Mouse (Mus musculus) bone marrow, adult 2 months (tissue): Measurements from ENCODE around the gene Polr2h.

Source experiments
- CTCF ChIP-seq: fragments of 200-500 bp; IDR thresholded peaks from 2 replicates; pipeline ENCODE4 v1.5.1; 2011; ENCODE audit warnings: low read length, control low read depth; ENCODE audit not compliant: control insufficient read depth, insufficient read depth
- POLR2A ChIP-seq: fragments of 200-500 bp; IDR thresholded peaks from 2 replicates; pipeline ENCODE4 v1.6.1; 2011; ENCODE audit warnings: low read depth, mild to moderate bottlenecking, control low read depth, low read length, borderline replicate concordance; ENCODE audit not compliant: control insufficient read depth

- TF ChIP-seq CTCF (no peak), POLR2A (no peak)
Measured at GRCm38 (mm10) chr16:20710370-20710769, 7.1 kb upstream of the Polr2h start.
